Mouse (Mus musculus) lung, embryonic 15.5 days (tissue): ENCODE results near the gene Ajap1. TPM values are rescaled to one million over a fixed set of nuclear protein-coding genes. Genes with fewer than 3 reads are reported as not detected.

Experiments used
- ATAC-seq: fragments of 200-750 bp; cut with Nextera tagmentation; 2 replicates; pipeline ENCODE4 v1.8.0; 2017; ENCODE audit warnings: moderate number of reproducible peaks, borderline replicate concordance; ENCODE audit not compliant: low FRiP score, low TSS enrichment; ENCODE audit errors: extremely low read depth
- H3K27ac ChIP-seq: fragments of 300-500 bp; sonication (generic); 2 replicates; pipeline ENCODE4 v1.5.1; 2015; ENCODE audit warnings: moderate library complexity, mild to moderate bottlenecking, inconsistent platforms
- H3K27me3 ChIP-seq: fragments of 300-500 bp; sonication (generic); 2 replicates; pipeline ENCODE4 v1.6.1; 2015; ENCODE audit warnings: inconsistent platforms
- H3K36me3 ChIP-seq: fragments of 300-500 bp; sonication (generic); 2 replicates; pipeline ENCODE4 v1.6.1; 2015; ENCODE audit warnings: inconsistent platforms
- H3K4me1 ChIP-seq: fragments of 300-500 bp; sonication (generic); 2 replicates; pipeline ENCODE4 v1.6.1; 2015; ENCODE audit warnings: inconsistent platforms
- H3K4me2 ChIP-seq: fragments of 300-500 bp; sonication (generic); 2 replicates; pipeline ENCODE4 v1.6.1; 2015; ENCODE audit warnings: inconsistent platforms, mild to moderate bottlenecking, moderate library complexity
- H3K4me3 ChIP-seq: fragments of 300-500 bp; sonication (generic); 2 replicates; pipeline ENCODE4 v1.5.1; 2015; ENCODE audit warnings: mild to moderate bottlenecking, inconsistent platforms
- H3K9ac ChIP-seq: fragments of 300-500 bp; sonication (generic); 2 replicates; pipeline ENCODE4 v1.6.1; 2015; ENCODE audit warnings: inconsistent platforms
- H3K9me3 ChIP-seq: fragments of 300-500 bp; sonication (generic); 2 replicates; pipeline ENCODE4 v1.6.1; 2016; ENCODE audit warnings: inconsistent platforms
- WGBS: fragments of 180-500 bp; shearing (Covaris S2); methylation state at CpG from one replicate; pipeline ENCODE4 v1.1.7; 2015; 5-methylcytosine and 5-hydroxymethylcytosine counted together
- polyA plus RNA-seq: library from polyadenylated mRNA; unstranded; fragments of >200 nt; fragmentation: Nextera tagmentation; extraction: Ambion mirVana; gene quantifications from 2 replicates; pipeline ENCODE4 v1.2.1, GENCODE M21; 2015

The Ajap1 gene
- polyA plus RNA-seq, 1 experiment from 2014 or later: 0.06 TPM

DNA sequence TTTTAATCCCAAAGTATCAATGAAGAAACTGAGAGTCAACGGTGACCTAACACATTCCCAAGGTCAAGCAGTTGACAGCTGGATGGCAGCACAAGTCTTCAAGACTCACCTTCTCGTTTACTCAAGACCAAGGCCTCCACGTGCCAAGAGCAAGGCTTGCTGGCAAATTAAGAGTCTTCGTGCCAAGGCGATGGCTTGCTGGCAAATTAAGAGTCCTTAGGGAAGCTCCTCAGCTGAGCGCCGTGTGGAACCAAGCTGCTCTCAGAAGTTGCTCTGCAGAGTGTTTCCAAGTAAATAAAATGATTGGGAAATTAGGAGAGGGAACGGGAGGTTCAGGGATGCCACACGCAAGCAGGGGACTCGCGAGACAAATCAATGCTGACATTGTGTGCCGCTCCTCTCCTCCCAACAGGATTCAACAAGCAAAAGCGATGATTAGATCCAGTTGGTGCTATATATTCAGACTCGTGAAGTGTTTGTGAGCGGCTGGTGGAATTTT is 147.3 kb downstream of the Ajap1 start:
- Histone ChIP-seq H3K9ac (no peak overlapping the region), H3K9me3 (no peaks in the 10 kb centered on the region), H3K27me3 (no peaks in the 10 kb centered on the region), H3K4me3 (no peak overlapping the region), H3K4me1 (no peaks in the 10 kb centered on the region), H3K27ac (no peak overlapping the region), H3K4me2 (no peak overlapping the region), H3K36me3 (no peaks in the 10 kb centered on the region)
- 74% methylated on average over 15 of the region's 15 CpGs for WGBS
- no peak for ATAC-seq

DNA sequence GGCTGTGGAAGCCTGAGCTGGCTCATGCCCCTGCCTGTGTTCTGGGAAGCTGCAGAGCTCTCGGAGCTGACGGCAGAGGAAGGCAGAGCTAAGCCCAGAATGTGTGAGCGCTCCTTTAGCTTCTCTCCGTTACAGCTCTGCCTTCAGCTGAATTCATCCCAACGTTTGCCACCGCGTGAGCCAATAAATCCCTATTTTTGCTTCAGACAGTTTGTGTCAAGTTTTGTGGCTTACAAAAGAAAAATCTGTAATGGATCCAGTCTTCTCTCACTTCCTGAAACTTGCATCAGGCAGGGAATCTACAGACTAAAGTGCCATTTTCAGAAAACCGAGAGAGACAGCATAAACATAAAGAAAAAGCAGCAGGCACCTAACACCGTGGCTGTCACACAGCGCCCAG is 154.8 kb downstream of the Ajap1 start:
- no peak for ATAC-seq
- Histone ChIP-seq H3K4me3 (no peak overlapping the region), H3K9me3 (no peaks in the 10 kb centered on the region), H3K4me2 (no peak overlapping the region), H3K9ac (no peak overlapping the region), H3K4me1 (no peaks in the 10 kb centered on the region), H3K27me3 (no peaks in the 10 kb centered on the region), H3K36me3 (no peaks in the 10 kb centered on the region), H3K27ac (no peak overlapping the region)
- WGBS: 55% methylated on average over 10 of the region's 10 CpGs
